Mouse (Mus musculus) megakaryocyte, embryonic 14.5 days (primary cell): ENCODE results near the gene Gm1993. TPM values are rescaled to one million over a fixed set of nuclear protein-coding genes. Genes with fewer than 3 reads are reported as not detected.
"Not testable (repeated sequence)": the region's sequence is repeated elsewhere in the genome, so short reads cannot be mapped to it uniquely, and the experiment has no call there.

Experiments
- H3K27me3 ChIP-seq: replicated peaks from 2 replicates; pipeline ENCODE3; 2012; ENCODE audit warnings: inconsistent platforms
- H3K36me3 ChIP-seq: replicated peaks from 2 replicates; pipeline ENCODE3; 2012; ENCODE audit warnings: low read length, inconsistent platforms, mixed read lengths
- H3K4me1 ChIP-seq: 2 replicates; pipeline ENCODE4 v1.6.1; 2012; ENCODE audit warnings: inconsistent platforms
- H3K4me3 ChIP-seq: replicated peaks from 2 replicates; pipeline ENCODE3; 2012; ENCODE audit warnings: moderate library complexity, mild to moderate bottlenecking, inconsistent platforms
- H3K9me3 ChIP-seq: 2 replicates; pipeline ENCODE4 v1.6.1; 2012; ENCODE audit warnings: inconsistent platforms
- polyA plus RNA-seq: library from polyadenylated mRNA; stranded (reverse); fragments of >175 nt; gene quantifications from 2 replicates; pipeline ENCODE4 v1.2.3, GENCODE M21; 2012; ENCODE audit warnings: low replicate concordance; ENCODE audit not compliant: insufficient read depth

The Gm1993 gene
- polyA plus RNA-seq, result not detected in 2 replicates

DNA sequence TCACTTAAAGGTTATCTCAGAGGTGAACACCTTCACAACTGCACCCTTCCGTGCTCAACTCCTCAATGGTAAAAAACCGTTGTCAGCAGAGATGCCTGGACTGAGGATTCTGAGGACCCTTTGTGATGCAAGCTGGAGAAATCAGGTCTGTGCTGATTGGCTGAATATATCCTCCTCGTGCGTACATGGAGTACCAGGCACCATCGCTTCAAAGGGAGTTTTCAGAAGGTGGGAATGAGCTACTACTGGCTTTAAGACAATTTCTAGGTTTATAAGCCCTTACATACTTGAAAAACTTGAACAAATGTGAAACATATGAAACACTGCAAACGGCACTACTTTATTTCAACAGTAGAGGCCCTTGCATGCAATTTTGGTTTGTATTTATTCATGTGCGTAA, at the start of gene Gm1993:
Gene Gm1993, minus strand, starts transcription at position 101 of the 400 bp plus-strand sequence.
- H3K36me3 ChIP-seq, H3K4me3 ChIP-seq, H3K27me3 ChIP-seq, H3K4me1 ChIP-seq, H3K9me3 ChIP-seq: not testable (repeated sequence)
